Mouse (Mus musculus): ENCODE results near the gene Gtf3c4. TPM values are rescaled to one million over a fixed set of nuclear protein-coding genes. Genes with fewer than 3 reads are reported as not detected.

The Gtf3c4 gene
- total RNA-seq (2015; ENCODE audit: low replicate concordance) (4.7 and 6.7 TPM in 2 replicates), total RNA-seq (2017; ENCODE audit: low replicate concordance) (5.7 and 7.8 TPM in 2 replicates)

DNA sequence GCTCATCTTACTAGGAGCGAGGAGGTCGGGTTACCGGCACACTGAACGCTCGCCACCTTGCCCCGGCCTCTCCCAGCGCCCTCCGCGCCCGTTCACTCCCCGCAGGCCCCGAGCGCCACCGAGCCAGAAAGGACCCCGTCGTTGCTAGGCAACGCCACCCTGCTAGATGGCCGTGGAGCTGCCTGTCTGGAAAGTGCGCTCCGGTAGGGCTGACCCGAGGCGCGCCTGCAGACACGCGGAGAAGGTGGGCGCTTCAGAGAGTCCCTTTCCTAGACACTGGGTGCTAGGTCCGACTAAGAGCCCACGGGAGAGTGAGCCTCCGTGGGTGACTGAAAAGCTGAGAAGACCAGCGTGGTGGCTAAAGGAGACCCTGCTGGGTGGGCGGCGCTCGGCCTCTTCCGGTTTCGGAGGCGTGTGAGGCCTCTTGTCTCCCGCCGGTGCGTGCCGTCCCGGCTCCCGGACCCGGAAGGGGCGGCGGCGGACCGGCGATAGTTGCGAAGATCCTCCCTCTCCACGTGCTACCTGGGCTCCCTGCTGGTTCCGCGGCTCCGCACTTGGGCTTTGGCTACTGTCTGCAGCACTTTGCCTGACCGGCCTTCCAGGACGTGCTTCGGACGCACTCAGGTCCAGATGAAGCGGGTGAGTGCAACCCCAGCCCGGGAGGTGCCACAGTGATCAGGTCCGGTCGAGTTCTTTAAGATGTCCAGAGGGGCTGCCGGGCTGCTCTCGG, at the start of gene Gtf3c4, which contains the start of gene Ddx31:
Gene Gtf3c4 (minus strand): TSS at position 139 of the 730 bp plus-strand sequence.
Gene Ddx31 (plus strand): TSS at position 185 of the 730 bp plus-strand sequence.
- peak; percentile 92 for ATAC-seq (replicated peaks; ENCODE audit: low FRiP score, poor library complexity, severe bottlenecking)

DNA sequence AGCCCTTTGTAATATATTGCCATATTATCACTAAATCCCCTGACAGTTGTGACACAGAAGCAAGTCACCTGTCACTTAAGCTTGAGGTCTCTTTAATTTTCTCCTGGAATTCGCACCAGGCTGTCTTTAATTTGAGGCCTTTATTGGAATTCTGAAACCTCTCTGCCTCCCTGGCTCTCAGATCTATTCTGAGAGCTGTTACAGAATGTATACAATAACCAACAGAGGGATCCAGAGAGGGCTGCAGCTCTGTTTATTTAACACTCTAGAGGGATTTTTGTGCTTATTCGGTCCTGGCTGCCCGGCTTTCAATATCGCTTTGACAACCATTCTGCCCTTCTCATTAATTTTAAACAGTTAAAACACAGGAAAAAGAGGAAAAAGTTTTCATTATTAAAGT, 44.8 kb upstream of the Gtf3c4 start:
- no peak for ATAC-seq (replicated peaks; ENCODE audit: low FRiP score, poor library complexity, severe bottlenecking)

DNA sequence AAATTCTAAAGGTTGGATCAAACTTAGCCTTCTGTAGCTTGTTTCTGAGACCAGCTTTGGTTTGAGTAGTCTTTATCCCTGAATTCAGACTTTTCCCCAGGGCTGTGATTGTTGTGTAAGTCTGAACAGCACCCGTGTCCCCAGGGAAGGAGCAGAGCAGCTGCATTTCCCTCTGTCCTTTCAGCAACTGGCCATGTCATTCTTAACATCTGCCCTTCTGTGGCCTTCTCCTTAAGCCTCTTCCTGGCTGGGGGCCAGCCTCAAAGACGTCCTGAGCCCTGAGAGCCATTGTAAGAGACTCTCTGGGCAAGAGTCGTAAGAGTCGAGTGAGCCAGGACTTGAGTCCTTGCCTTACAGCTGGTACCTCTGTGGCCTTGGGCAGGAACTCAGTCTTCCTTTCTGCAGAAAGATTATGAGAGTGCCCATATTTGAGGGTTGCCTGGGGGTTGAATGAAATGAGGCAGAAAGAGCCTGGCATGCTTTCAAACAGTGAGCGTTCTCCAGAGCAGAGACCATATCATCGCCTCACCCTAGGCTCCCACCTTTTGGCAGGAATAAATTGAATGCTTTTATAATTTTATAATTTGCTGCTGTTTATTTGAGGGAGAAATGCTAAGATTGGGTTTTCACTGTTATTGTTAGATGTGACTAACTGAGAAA, 42.8 kb upstream of the Gtf3c4 start:
- no peak for ATAC-seq (replicated peaks; ENCODE audit: low FRiP score, poor library complexity, severe bottlenecking)

DNA sequence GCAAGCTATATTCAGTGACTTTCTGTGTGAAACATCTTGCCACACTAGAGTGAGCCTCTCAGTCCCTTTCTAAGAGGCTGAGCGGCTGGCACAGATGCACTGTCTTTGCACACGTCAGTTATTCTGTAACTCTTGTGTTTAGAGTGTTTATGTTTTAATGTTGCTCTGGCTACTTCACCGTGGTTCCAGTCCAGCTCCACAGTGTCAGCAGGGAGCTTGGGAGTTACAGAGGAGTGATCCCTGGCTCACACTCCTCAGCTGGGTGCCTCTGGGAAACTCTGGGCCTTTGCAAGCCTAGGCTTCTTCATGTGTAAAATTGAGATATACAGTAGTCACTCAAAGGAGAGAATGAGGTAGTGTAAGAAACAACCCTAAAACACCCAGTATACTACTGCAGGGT, 41.9 kb upstream of the Gtf3c4 start:
- ATAC-seq (replicated peaks; ENCODE audit: low FRiP score, poor library complexity, severe bottlenecking), result no peak

DNA sequence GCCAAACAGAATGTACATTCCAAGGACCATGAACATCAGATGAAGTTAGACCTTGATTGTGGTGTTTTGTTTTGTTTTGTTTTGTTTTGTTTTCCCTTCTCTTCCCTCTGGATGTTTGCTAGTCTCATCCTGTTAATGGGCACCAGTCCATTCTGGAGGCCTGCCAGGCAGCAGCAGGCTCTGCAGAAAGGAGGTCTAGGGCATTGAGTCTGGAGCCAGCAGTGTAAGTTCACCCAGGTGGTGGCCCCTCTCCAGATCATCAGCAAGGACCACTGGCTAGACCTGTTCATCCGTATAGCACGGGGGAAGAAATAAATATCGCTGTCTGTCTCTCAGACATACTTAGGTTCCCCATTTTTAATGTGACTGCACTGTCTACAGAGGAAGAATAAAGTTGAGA, 41.1 kb upstream of the Gtf3c4 start:
- ATAC-seq (replicated peaks; ENCODE audit: low FRiP score, poor library complexity, severe bottlenecking), result no peak

DNA sequence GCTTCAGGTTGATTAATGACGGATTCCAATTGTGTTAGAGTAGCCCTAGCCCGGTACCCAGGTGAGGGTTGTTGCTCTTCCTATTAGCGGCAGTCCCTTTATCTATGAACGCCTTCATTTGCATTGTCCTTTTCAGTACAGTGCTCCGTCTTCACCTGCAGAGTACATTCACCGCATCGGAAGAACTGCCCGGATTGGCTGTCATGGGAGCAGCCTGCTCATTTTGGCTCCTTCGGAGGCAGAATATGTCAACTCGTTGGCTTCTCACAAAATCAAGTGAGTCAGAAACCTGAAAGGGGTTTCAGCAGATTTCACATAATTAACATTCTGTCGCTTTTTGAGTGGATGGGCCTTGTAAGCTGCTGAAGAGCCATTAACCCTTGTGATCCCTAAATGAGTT, 35.4 kb upstream of the Gtf3c4 start:
- no peak for ATAC-seq (replicated peaks; ENCODE audit: low FRiP score, poor library complexity, severe bottlenecking)

DNA sequence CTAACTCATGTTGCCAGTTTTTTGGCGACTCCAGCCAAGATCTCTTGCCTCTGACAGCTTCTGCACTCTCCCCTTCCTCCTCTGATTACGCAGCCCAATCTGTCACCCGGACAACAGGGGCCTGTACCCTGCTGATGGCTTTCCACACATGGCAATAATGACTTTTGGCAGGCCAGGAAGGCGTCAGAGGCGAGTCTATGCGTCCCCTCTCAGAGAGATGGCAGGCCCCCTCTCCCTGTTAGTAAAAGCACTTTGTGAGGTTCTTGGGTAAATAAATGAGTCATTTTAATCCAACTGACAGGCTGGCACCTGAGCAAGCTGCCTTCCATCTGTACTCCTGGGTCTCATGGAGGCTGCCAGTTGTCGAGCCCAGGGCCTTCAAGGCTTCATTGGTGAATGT, 27.3 kb upstream of the Gtf3c4 start:
- no peak for ATAC-seq (replicated peaks; ENCODE audit: low FRiP score, poor library complexity, severe bottlenecking)

DNA sequence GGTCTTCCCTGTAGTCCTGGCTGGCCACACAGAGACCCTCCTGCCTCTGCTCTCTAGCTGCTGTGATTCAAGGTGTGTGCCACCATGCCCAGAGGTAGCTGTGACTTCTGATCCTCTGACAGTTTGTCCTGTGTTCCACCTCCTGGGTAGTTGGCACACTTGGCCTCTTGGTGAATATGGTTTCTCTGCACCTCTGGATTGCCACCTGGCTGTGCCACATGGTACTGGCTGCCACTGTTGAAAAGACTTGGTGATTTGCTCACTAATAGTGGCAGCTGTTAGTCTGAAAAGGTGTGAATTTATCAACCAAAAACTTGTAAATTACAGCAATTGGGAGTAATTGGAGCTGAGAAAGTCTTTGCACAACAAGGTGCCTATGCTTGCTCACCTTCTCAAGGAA, 23.7 kb upstream of the Gtf3c4 start:
- no peak for ATAC-seq (replicated peaks; ENCODE audit: low FRiP score, poor library complexity, severe bottlenecking)

DNA sequence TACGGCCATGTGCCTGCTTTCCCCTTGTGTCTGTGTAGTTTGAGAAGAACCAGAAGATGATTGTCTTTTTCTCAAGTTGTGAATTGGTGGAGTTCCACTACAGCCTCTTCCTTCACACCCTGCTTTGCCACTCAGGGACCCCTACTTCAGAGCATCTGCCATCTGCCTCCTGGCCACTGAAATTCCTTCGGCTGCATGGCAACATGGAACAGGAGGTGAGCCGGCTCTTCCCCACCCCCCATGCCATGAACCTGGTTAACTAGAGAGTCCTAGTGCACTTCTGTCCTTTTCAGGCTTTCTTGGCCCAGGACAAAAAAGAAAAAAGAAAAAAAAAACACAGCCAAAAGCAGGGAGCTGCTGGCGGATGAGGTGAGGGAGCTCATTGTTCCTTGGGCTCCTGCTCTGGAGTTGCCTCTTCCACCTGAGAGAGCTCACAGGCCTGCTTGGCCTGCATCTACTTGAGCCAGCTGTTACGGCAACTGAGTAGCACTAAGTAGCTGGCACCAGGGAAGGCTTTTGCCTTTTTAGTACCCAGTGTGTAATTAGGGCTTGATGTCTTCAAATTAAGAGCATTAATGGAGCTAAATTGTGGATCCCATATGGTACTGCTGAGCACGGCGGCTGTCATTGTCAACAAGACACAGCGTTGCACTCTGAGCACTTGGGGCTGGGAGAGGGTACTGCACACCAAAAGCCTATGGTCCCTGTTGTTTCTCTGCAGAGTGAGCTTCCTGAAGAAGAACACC, 20.7 kb upstream of the Gtf3c4 start:
- no peak for ATAC-seq (replicated peaks; ENCODE audit: low FRiP score, poor library complexity, severe bottlenecking)

DNA sequence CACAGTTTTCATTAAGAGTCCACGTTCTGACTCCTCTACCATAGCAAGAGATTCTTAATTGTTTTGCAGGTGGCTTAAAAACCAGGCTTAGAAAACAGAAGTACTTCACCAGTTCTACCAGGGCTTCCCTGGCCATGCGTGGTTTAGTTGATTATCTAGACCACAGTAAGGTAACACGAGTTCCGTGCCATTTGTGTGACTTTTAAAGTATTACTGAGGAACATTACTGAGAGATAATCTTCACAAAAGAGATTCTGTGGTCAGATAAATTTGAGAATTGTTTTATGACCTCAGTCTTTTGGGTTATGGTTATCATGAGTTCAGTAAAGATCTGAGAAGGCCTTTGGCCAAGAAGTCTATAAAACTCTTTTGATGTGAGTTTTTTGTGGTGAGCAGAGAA, 19.1 kb upstream of the Gtf3c4 start:
- no peak for ATAC-seq (replicated peaks; ENCODE audit: low FRiP score, poor library complexity, severe bottlenecking)

DNA sequence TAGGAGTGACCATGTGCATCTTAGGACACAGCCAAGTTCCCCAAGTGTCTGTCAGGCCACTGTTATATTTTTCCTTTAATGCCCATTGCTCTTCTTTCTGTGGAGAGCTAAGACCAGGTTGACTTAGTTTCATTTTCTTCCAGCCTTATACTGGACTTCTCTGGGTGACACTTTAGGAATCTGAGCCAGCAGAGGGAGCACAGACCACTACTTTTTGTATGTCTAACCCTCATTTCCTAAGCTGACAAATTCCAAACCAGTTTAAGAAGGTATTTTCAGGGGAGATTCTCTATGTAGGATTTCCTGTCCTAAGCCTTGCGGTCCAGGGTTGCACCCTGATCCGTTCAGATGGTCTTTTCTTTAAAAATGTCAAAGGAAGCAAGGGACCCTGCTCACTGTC, 15.6 kb upstream of the Gtf3c4 start:
- ATAC-seq (replicated peaks; ENCODE audit: low FRiP score, poor library complexity, severe bottlenecking), result no peak

DNA sequence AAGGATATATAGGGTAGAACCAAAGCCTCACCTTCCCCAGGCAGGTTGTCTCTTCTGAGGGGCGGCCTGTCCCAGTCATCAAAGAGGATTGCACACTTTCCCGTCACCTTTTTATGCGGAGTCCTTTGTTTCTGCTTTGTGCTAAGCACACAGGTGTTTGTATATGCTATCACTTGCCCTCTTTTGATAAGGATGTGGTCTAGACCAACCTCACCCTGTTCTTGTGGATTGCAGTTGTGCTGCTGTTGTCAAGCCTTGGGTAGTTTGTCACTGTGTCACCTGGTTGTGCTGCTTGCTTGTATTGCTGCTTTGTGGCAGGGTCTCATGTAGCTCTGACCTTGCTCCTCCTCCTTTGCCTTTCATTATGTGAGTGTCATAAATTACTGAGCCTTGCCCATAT, 12.4 kb upstream of the Gtf3c4 start:
- ATAC-seq (replicated peaks; ENCODE audit: low FRiP score, poor library complexity, severe bottlenecking), result no peak

DNA sequence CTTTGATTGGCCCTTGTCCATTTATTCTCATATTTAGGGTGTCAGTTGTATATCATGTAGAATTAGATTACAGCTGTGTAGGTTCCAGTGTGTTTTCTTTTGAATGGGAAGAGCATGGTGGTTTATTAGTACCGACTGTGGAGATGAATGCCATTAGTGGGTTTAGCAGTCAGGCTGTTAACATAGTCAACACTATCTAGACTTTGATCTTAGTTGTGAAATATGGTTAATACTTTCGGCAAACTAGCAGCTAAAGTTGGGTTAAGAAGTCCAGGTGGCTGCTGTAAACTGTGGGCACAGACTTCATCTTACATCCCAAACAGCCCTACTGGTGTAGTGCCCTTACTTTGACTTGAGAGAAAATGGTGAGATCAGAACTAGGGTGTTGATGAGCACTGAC, 8.7 kb upstream of the Gtf3c4 start:
- no peak for ATAC-seq (replicated peaks; ENCODE audit: low FRiP score, poor library complexity, severe bottlenecking)

DNA sequence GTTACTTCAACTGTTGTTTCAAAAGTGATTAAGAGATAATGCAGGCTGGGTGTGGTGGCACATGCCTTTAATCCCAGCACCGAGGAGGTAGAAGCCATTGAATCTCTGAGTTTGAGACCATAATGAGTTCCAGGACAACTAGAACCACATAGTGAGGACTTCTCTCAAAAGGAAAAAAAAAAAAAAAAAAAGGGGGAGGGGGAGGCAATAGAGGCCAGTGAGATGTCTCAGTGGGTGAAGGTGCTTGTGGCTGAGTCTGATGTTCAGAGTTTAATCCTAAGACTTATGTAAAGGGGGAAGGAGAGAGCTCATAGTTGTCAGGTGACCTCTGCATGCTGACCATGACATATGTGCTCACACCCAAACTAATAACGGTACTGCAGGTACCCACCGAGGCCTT, 1.9 kb upstream of the Gtf3c4 start:
- ATAC-seq (replicated peaks; ENCODE audit: low FRiP score, poor library complexity, severe bottlenecking), result no peak

DNA sequence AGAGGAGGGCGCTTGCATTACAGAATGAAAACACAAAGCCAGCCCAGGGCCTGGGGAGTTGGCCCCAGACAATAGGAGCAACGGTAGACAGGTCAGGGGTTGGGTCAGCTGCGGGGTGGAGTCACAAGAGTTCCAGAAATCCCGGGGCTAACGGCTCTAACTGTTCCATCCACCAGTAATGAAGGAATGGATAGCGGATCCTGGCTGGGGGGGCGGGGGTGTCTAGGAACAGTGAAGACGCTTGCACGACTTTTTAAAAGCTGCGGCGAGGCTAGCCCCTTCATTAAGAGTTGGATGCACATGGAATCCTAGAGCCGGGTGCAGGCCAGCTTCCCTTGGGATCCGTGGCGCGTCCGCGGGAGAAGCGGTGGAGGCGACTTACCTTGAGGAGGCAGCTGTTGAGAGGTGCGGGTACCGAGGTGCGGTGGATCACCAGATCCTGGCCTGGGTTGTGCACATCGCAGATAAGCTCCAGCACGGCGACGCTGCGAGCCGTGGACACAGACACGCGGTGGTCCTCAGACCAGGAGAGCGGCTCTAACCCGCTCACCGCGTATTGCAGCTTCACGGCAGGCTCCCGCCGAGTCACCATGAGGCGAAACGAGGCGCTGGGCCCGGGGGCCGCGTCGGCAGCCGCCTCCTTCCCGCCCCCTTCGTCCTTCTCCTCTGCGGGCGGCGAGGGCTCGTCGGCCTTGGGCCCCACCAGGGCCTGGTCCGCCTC, 499 bp downstream of the Gtf3c4 start:
- peak; percentile 58 for ATAC-seq (replicated peaks; ENCODE audit: low FRiP score, poor library complexity, severe bottlenecking)

DNA sequence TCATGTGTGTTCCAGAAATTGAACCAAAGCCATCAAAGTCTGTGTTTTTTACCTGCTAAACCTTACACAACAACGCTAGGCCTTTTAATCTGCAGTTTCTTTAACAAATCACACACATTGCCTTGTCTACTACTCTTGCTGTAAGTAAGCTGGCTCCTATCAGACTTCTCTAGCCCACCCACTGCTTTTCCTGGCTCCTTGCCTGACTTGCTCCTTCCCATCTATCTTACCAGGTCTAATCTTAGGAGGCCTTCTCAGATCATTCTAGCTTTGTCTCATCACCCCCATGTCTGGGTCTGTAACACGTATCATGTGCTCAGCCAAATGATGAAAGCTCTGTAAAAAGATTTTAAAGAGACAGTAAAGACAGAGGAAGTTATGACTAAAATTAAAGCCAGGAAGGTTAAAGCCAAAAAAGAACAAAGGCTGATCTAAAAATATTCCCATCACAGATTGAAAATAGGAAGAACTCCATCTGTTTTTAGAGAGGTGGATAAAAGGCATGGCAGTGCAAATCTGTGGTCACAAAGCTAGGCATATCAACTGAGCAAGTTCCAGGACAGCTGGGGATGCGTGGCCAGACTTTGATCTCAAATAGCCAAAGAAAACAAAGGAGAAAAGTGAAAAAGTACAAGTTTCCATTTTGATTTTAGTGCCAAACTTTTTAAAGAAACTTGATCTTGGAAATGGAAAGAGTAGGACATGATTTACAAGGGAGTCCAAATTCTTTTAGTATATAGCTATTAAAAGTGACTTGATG, 3.8 kb downstream of the Gtf3c4 start:
- ATAC-seq (replicated peaks; ENCODE audit: low FRiP score, poor library complexity, severe bottlenecking), result no peak

DNA sequence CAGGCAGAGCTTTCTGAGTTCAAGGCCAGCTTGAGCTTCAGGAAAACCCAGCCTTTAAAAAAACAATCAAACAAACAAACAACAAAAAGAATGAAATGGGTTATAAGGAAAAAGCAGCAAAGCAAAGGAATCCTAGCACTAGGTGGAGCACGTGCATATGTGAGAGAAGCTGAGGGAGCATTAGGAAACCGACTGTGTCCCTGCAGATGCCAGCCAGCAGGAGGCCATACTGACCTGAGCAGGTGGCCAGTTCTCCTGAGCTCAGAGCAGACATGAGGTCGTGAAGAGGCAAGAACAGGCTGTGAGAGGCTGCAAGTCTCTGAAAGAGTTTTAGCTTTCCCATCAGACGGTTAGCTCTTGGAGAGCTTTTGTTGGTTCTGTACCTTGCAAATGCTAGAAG, 10.9 kb downstream of the Gtf3c4 start:
- no peak for ATAC-seq (replicated peaks; ENCODE audit: low FRiP score, poor library complexity, severe bottlenecking)

DNA sequence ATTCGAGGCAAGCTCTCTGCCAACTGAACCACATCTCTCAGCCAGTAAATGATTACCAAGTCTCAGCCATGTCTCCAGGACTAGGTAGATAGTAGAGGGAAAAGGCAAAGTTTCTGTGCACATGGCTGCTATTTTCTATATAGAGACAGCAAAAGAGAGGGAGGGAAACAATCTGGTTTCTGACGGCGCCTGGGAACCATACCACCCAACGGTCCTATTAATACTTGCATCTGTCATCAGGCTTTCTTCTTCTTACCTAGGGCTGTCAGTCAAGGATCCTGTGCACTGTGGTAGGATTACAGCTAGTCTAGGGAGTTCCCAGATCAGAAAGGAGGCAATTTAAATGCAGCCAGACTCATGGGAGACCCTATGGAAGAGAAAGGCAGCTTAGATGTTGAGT, 21.3 kb downstream of the Gtf3c4 start:
- no peak for ATAC-seq (replicated peaks; ENCODE audit: low FRiP score, poor library complexity, severe bottlenecking)

DNA sequence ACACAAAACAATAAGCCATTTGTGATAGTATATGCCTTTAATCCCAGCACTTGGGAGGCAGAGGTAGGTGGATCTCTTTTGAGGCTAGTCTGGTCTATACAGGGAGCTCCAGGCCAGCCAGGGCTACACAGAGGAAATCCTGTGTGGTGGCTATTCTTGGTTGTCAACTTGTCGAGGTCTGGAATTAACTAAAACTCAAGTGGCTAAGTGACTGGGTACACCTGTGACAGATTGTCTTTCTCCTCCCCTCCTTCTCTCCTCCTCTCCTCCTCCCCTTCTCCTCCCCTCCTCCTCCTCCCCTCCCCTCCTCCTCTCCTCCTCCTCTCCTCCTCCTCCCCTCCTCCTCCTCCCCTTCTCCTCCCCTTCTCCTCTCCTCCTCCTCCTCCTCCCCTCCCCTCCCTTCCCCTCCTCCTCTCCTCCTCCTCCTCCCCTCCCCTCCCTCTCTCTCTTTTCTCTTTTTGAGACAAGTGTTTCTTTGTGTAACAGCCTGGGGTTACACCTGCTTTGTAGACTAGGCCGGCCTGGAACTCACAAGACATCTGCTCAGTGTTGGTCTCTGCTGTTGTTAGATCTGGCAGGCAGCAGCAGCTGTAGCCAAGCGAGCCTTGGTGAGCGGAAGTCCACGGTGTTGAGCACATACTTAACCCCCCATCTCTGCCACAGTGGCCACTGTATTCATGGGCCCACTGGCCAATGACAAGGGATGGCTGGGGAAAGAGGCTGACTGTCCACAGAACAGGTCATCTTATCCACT, 29.7 kb downstream of the Gtf3c4 start:
- no peak for ATAC-seq (replicated peaks; ENCODE audit: low FRiP score, poor library complexity, severe bottlenecking)

All from erythroid progenitor cell, adult 5-6 weeks (primary cell).